Mouse (Mus musculus) C2C12 (cell line): ENCODE measurements around the gene Cnpy4.

ENCODE experiments used
- CEBPB ChIP-seq: IDR thresholded peaks from one replicate; pipeline ENCODE4 v1.6.1; 2011; ENCODE audit warnings: low read depth, mild to moderate bottlenecking, control low read depth, moderate library complexity
- CTCF ChIP-seq: IDR thresholded peaks from one replicate; pipeline ENCODE4 v1.5.1; 2011; ENCODE audit not compliant: control insufficient read depth, insufficient read depth, insufficient read length
- MYOD1 ChIP-seq: IDR thresholded peaks from one replicate; pipeline ENCODE4 v1.6.1; 2011; ENCODE audit warnings: low read depth; ENCODE audit not compliant: control insufficient read depth, insufficient read length
- USF1 ChIP-seq: IDR thresholded peaks from one replicate; pipeline ENCODE4 v1.6.1; 2011; ENCODE audit warnings: low read depth, mild to moderate bottlenecking, control low read depth, moderate library complexity

GRCm38 (mm10) chr5:138160842-138161665, 26.2 kb upstream of the Cnpy4 start, which contains the start of gene Cops6:
- TF ChIP-seq CTCF, result no peak
- no peak for TF ChIP-seq USF1
- no peak for TF ChIP-seq MYOD1
- no peak for TF ChIP-seq CEBPB
